Mouse (Mus musculus): Measurements from ENCODE around the gene Insm1. TPM values are rescaled to one million over a fixed set of nuclear protein-coding genes. Genes with fewer than 3 reads are reported as not detected.

The Insm1 gene
- polyA plus RNA-seq, 1 experiment, result not detected

DNA sequence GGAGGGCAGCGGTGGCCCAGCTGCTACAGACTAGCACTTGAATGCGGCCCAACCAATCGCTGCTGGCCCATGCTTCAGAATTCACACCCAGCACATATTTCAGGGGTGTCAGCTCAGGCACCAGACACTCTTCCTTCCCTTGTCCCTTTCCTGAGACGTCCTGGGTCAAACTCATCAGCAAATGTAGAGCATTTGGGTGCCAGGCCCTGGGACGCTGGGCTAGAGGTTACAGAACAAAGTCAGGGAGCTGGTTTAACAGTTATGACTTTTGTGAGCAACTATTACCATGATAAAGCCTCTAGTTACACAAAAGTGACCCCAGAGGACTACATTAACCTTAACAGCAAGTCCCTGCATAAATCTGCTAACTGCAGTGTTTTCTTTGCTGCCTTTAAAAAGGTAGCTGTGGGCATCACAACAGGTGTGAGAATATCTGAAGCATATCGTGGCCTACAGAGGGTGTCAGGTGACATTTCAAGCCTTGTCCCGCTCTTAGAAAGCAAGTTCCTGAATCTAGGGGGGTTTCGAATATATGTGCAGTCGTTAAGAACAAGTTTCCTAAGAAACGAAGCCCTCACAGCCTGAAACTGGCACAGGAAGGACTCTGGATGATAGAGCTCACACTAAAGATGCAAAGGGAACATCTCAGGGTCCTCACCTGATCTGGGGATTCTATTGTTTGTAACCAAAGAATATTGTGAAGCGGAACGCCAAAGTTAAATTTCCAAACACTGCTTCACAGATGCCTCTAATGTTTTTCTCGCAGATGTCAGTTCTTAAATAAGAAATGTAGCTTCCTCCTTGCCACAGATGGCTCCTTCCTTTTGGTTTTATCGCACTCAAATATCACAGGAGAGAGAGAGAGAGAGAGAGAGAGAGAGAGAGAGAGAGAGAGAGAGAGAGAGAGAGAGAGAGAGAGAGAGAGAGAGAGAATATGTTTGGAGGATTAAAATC is 5.3 kb upstream of the Insm1 start:
- TF ChIP-seq TAL1 (IDR thresholded peaks at IDR 0.05; ENCODE audit: low read length), result no peak
- no peaks in the 10 kb centered on the region; the same call in 1 of the 2 replicates for H3K4me1 ChIP-seq (ENCODE audit: control insufficient read depth)
- H3K27me3 ChIP-seq (ENCODE audit: control insufficient read depth), result peaks cover 61% of the 10 kb centered on the region

DNA sequence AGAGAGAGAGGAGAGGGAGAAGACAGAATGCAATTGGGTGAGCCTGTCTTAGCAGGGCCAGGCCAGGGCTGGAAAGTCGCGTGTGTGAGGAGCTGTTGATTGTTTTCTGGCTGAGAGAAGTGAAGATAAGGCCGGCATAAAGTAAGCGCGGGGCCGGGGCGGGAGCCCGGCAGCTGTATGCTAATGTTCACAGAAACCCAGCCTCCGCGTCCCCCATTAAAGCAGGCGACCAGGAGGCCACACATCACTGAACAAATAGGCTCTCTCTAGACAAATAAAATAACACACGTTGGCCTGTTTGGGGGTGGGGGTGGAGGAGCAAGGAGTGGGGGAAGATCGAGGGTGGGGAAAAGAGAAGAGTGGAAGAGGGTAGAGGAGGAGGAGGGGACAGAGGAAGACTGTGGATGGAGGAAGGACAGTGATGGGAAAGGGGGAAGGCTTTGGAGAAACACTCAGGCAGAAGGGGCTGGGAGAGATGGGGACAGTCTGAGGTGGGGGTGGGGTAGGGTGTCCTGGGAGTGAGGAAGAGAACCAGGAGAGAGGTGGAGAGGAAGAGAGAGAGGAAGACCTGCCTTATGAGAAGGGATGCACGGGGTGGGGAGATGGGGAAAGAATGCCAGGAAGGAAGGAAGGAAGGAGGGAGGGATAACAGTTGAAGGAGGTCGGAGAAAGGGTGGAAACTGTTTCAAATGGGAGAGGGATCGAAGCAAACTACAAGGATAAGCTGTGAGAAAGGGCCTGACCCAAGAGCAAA is 4.3 kb upstream of the Insm1 start:
- H3K27me3 ChIP-seq (ENCODE audit: control insufficient read depth), result peaks cover 71% of the 10 kb centered on the region
- H3K9me3 ChIP-seq (ENCODE audit: control insufficient read depth, low read length), result peaks cover 3% of the 10 kb centered on the region; the same call in 1 of the 2 replicates
- H3K4me1 ChIP-seq (ENCODE audit: control insufficient read depth), result peaks cover 4% of the 10 kb centered on the region
- no peak overlapping the region for H3K4me3 ChIP-seq (replicated peaks)
- no peaks in the 10 kb centered on the region for H3K36me3 ChIP-seq (ENCODE audit: control insufficient read depth)
- no peak for TF ChIP-seq GATA1 (IDR thresholded peaks at IDR 0.05; ENCODE audit: low read length)
- no peak for TF ChIP-seq TAL1 (IDR thresholded peaks at IDR 0.05; ENCODE audit: low read length)

More for the DNA sequence above, 5.3 kb upstream of the Insm1 start:
- Histone ChIP-seq H3K36me3 (ENCODE audit: control insufficient read depth) (no peaks in the 10 kb centered on the region), H3K9me3 (ENCODE audit: control insufficient read depth, low read length) (no peaks in the 10 kb centered on the region; the same call in 1 of the 2 replicates), H3K4me3 (replicated peaks) (no peak overlapping the region)

DNA sequence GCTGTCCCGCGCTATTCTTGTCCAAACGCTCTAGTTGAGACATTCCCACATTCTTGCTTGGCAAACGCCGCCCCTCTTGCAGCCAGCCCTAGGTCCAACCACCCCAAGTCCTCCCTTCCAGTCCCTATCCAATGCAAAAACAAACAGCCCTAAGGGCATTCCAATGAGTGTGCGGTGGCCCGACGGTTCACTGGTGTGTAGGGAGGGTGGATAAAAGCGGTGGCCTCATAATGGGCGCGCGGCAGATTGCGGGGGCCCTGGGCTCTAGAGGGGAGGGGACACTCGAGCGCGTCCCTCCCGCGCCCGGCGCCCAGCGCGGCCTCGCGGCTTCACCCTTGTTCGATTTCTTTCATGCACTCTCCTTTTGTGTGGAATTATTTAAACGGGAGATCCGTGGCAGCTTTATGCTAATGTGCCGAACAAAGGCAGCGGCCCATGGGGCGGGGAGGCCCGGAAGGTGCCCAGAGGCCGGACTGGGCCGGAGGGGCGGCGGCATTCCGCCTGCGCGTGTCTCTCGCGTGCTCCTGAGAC is 3.5 kb upstream of the Insm1 start:
- H3K9me3 ChIP-seq (ENCODE audit: control insufficient read depth, low read length), result peaks cover 3% of the 10 kb centered on the region; the same call in 1 of the 2 replicates
- no peaks in the 10 kb centered on the region for H3K36me3 ChIP-seq (ENCODE audit: control insufficient read depth)
- H3K27me3 ChIP-seq (ENCODE audit: control insufficient read depth), result peaks cover 79% of the 10 kb centered on the region
- H3K4me3 ChIP-seq (replicated peaks), result no peak overlapping the region
- TF ChIP-seq TAL1 (IDR thresholded peaks at IDR 0.05; ENCODE audit: low read length) (no peak), GATA1 (IDR thresholded peaks at IDR 0.05; ENCODE audit: low read length) (no peak)
- peaks cover 5% of the 10 kb centered on the region for H3K4me1 ChIP-seq (ENCODE audit: control insufficient read depth)

DNA sequence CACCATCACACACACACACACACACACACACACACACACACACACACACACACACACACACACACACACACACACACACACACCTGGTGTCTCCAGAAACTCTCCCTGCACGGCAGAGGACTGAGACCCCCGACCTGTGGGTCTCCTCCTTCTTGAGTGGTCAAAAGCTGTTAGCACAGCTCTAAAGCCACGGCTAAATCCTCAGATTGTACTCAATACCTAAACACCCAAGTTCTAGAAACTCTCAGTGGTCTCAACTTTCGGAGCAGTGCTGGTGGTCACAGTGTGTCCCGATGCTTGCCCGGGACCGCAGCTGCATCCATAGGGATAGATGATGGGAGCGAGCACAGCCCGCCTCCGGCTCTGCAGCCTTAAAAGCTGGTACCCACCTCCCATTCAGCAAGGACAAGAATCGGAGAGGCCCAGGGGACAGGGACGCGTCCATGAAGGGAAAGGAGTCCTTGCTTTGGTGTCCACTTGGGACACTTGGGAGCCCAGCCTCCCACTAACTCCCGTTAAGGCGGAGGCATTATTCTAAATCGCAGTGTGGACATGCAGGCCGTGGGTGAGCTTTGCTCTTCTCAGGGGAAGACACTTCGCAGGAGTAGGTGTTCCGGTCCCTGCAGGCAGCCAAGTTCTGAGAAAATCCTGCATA is 2.7 kb upstream of the Insm1 start:
- peaks cover 3% of the 10 kb centered on the region; the same call in 1 of the 2 replicates for H3K9me3 ChIP-seq (ENCODE audit: control insufficient read depth, low read length)
- no peak overlapping the region for H3K4me3 ChIP-seq (replicated peaks)
- H3K36me3 ChIP-seq (ENCODE audit: control insufficient read depth), result no peaks in the 10 kb centered on the region
- peaks cover 5% of the 10 kb centered on the region for H3K4me1 ChIP-seq (ENCODE audit: control insufficient read depth)
- no peak for TF ChIP-seq GATA1 (IDR thresholded peaks at IDR 0.05; ENCODE audit: low read length)
- TF ChIP-seq TAL1 (IDR thresholded peaks at IDR 0.05; ENCODE audit: low read length), result no peak
- H3K27me3 ChIP-seq (ENCODE audit: control insufficient read depth), result peaks cover 87% of the 10 kb centered on the region

DNA sequence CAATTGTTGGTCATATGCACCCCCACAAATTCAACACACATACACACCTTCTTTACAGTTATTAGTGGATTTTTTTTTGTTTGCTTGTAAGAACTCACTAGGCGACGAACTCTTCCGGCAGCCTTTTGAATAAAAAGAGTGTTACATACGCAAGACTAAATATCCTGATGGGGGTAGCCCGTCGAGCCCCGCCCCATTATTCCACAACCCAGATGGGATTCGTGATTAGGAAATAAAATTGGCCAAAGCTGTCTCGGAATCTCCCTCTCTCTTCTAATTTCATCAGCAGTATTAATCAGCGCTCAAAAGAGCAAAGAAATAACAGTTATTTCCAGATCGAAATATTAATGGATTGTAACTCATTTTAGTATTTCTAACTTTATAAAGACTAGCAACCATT is 1.9 kb upstream of the Insm1 start:
- Histone ChIP-seq H3K4me3 (replicated peaks) (no peak overlapping the region), H3K4me1 (ENCODE audit: control insufficient read depth) (peaks cover 5% of the 10 kb centered on the region), H3K9me3 (ENCODE audit: control insufficient read depth, low read length) (peaks cover 3% of the 10 kb centered on the region; the same call in 1 of the 2 replicates), H3K36me3 (ENCODE audit: control insufficient read depth) (no peaks in the 10 kb centered on the region), H3K27me3 (ENCODE audit: control insufficient read depth) (peaks cover 95% of the 10 kb centered on the region)
- TF ChIP-seq TAL1 (IDR thresholded peaks at IDR 0.05; ENCODE audit: low read length) (no peak), GATA1 (IDR thresholded peaks at IDR 0.05; ENCODE audit: low read length) (no peak)

DNA sequence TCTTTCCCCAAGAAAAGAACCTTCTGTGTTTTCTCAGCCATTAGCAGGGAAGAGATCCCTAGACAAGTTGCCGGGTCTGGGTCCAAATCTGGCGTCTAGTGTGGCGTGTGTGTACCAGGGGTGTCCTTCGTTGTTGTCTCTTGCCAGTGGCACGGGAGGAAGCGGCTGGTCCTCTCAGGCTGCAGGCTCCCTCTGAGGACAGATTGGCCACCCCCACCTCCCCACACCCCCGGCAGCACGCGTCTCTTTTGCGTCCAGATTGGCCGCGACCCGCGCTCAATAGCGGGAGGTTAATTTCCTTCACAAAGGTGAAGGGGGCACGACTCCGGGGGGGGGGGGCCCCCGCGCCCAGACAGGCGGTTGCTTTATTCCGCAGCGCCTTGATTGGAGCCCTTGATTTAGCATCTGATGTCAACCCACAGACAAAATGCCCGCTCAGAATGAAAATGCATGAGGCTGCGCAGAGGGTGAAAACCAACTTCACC is 1.1 kb upstream of the Insm1 start:
- no peak for TF ChIP-seq TAL1 (IDR thresholded peaks at IDR 0.05; ENCODE audit: low read length)
- TF ChIP-seq GATA1 (IDR thresholded peaks at IDR 0.05; ENCODE audit: low read length), result no peak
- Histone ChIP-seq H3K4me1 (ENCODE audit: control insufficient read depth) (peaks cover 5% of the 10 kb centered on the region), H3K27me3 (ENCODE audit: control insufficient read depth) (peaks cover 99% of the 10 kb centered on the region), H3K4me3 (replicated peaks) (no peak overlapping the region), H3K9me3 (ENCODE audit: control insufficient read depth, low read length) (peaks cover 3% of the 10 kb centered on the region; the same call in 1 of the 2 replicates), H3K36me3 (ENCODE audit: control insufficient read depth) (no peaks in the 10 kb centered on the region)

DNA sequence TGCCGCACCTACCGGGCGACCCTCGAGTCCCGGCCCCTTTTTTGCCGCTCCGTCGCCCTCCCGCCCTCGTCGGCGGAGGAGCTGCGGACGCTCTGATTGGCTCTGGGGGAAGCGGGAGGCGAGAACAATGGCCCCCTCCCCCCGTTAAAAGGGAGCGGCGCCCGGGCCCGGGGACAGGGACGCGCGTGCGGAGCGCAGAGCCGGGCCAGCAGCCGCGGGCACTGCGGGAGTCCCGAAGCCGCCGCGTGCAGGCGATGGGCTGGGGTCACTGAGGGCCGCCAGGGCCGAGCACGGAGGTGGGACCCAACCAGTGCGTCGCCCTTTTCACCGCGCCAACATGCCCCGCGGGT is 183 bp downstream of the Insm1 start:
- no peak for TF ChIP-seq TAL1 (IDR thresholded peaks at IDR 0.05; ENCODE audit: low read length)
- TF ChIP-seq GATA1 (IDR thresholded peaks at IDR 0.05; ENCODE audit: low read length), result no peak
- Histone ChIP-seq H3K4me1 (ENCODE audit: control insufficient read depth) (peaks cover 5% of the 10 kb centered on the region), H3K27me3 (ENCODE audit: control insufficient read depth) (peaks cover 100% of the 10 kb centered on the region), H3K36me3 (ENCODE audit: control insufficient read depth) (no peaks in the 10 kb centered on the region), H3K9me3 (ENCODE audit: control insufficient read depth, low read length) (peaks cover 3% of the 10 kb centered on the region; the same call in 1 of the 2 replicates), H3K4me3 (replicated peaks) (no peak overlapping the region)

DNA sequence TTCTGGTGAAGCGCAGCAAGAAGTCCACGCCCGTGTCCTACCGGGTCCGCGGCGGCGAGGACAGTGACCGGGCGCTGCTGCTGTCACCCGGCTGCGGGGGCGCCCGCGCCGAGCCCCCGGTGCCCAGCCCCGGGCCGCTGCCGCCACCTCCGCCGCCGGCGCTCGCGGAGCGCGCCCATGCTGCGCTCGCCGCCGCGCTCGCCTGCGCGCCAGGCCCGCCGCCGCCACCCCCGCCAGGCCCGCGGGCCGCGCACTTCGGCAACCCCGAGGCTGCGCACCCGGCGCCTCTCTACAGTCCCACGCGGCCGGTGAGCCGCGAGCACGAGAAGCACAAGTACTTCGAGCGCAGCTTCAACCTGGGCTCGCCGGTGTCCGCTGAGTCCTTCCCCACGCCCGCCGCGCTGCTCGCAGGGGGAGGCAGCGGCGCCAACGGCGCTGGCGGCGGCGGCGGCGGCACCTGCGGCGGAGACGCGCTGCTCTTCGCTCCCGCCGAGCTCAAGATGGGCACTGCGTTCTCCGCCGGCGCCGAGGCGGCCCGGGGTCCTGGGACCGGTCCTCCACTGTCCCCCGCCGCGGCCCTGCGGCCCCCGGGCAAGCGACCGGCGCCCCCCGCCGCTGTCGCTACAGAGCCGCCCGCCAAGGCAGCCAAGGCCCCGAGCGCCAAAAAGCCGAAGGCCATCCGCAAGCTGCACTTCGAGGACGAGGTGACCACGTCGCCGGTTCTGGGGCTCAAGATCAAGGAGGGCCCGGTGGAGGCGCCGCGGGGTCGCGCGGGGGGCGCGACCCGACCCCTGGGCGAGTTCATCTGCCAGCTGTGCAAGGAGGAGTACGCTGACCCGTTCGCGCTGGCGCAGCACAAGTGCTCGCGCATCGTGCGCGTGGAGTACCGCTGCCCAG is 806 bp downstream of the Insm1 start:
- no peak for TF ChIP-seq GATA1 (IDR thresholded peaks at IDR 0.05; ENCODE audit: low read length)
- no peak for TF ChIP-seq TAL1 (IDR thresholded peaks at IDR 0.05; ENCODE audit: low read length)
- H3K36me3 ChIP-seq (ENCODE audit: control insufficient read depth), result no peaks in the 10 kb centered on the region
- peaks cover 100% of the 10 kb centered on the region for H3K27me3 ChIP-seq (ENCODE audit: control insufficient read depth)
- no peak overlapping the region for H3K4me3 ChIP-seq (replicated peaks)
- H3K9me3 ChIP-seq (ENCODE audit: control insufficient read depth, low read length), result peaks cover 3% of the 10 kb centered on the region; the same call in 1 of the 2 replicates
- H3K4me1 ChIP-seq (ENCODE audit: control insufficient read depth), result peaks cover 5% of the 10 kb centered on the region

Data from erythroblast, embryonic 14.5 days (primary cell).